Mouse (Mus musculus): ENCODE measurements around the gene Hipk2. TPM values are rescaled to one million over a fixed set of nuclear protein-coding genes. Genes with fewer than 3 reads are reported as not detected.

The Hipk2 gene
- polyA plus RNA-seq, 1 experiment from 2014 or later = 25.8 TPM

- WGBS = 86% methylated on average over 1 of the region's 1 CpGs
- DNase-seq (ENCODE audit: low spot score, missing footprints) (no peak), ATAC-seq (ENCODE audit: low FRiP score) (no peak)
- H3K4me1 ChIP-seq (ENCODE audit: control insufficient read depth, insufficient read depth, low read length) = no peaks in the 10 kb centered on the region
- H3K9ac ChIP-seq (ENCODE audit: low read length) = no peak overlapping the region
- H3K9me3 ChIP-seq (ENCODE audit: control insufficient read depth, low read length) = no peaks in the 10 kb centered on the region
- no peaks in the 10 kb centered on the region for H3K27me3 ChIP-seq (ENCODE audit: control insufficient read depth, insufficient read depth, low read length)
- no peak overlapping the region for H3K27ac ChIP-seq (ENCODE audit: low read depth, low read length)
- H3K4me2 ChIP-seq = no peak overlapping the region
- H3K4me3 ChIP-seq (ENCODE audit: low read depth, low read length) = no peak overlapping the region
- H3K36me3 ChIP-seq (ENCODE audit: control insufficient read depth, insufficient read depth, low read length) = no peaks in the 10 kb centered on the region
Observed at GRCm38 (mm10) chr6:38835217-38835616, 40.7 kb downstream of the Hipk2 start.

- no peak for DNase-seq (ENCODE audit: low spot score, missing footprints)
- Histone ChIP-seq H3K4me2 (no peak overlapping the region), H3K4me3 (ENCODE audit: low read depth, low read length) (no peak overlapping the region), H3K27me3 (ENCODE audit: control insufficient read depth, insufficient read depth, low read length) (no peaks in the 10 kb centered on the region), H3K9me3 (ENCODE audit: control insufficient read depth, low read length) (no peaks in the 10 kb centered on the region), H3K36me3 (ENCODE audit: control insufficient read depth, insufficient read depth, low read length) (no peaks in the 10 kb centered on the region), H3K27ac (ENCODE audit: low read depth, low read length) (no peak overlapping the region), H3K4me1 (ENCODE audit: control insufficient read depth, insufficient read depth, low read length) (no peaks in the 10 kb centered on the region), H3K9ac (ENCODE audit: low read length) (no peak overlapping the region)
- WGBS = 86% methylated on average over 2 of the region's 2 CpGs
- no peak for ATAC-seq (ENCODE audit: low FRiP score)
Observed at GRCm38 (mm10) chr6:38834727-38835126, 41.2 kb downstream of the Hipk2 start.

GRCm38 (mm10) chr6:38833721-38834120, 42.2 kb downstream of the Hipk2 start:
- Histone ChIP-seq H3K4me3 (ENCODE audit: low read depth, low read length) (no peak overlapping the region), H3K9me3 (ENCODE audit: control insufficient read depth, low read length) (no peaks in the 10 kb centered on the region), H3K9ac (ENCODE audit: low read length) (no peak overlapping the region), H3K36me3 (ENCODE audit: control insufficient read depth, insufficient read depth, low read length) (no peaks in the 10 kb centered on the region), H3K4me2 (no peak overlapping the region), H3K27ac (ENCODE audit: low read depth, low read length) (no peak overlapping the region), H3K27me3 (ENCODE audit: control insufficient read depth, insufficient read depth, low read length) (no peaks in the 10 kb centered on the region), H3K4me1 (ENCODE audit: control insufficient read depth, insufficient read depth, low read length) (no peaks in the 10 kb centered on the region; the same call in 1 of the 2 replicates)
- no peak for ATAC-seq (ENCODE audit: low FRiP score)
- 94% methylated on average over 3 of the region's 3 CpGs for WGBS
- no peak for DNase-seq (ENCODE audit: low spot score, missing footprints)

GRCm38 (mm10) chr6:38829452-38829851, 46.5 kb downstream of the Hipk2 start:
- Histone ChIP-seq H3K36me3 (ENCODE audit: control insufficient read depth, insufficient read depth, low read length) (no peaks in the 10 kb centered on the region), H3K4me1 (ENCODE audit: control insufficient read depth, insufficient read depth, low read length) (no peaks in the 10 kb centered on the region; the same call in 1 of the 2 replicates), H3K4me3 (ENCODE audit: low read depth, low read length) (no peak overlapping the region), H3K9me3 (ENCODE audit: control insufficient read depth, low read length) (no peaks in the 10 kb centered on the region), H3K4me2 (no peak overlapping the region), H3K9ac (ENCODE audit: low read length) (no peak overlapping the region), H3K27ac (ENCODE audit: low read depth, low read length) (no peak overlapping the region), H3K27me3 (ENCODE audit: control insufficient read depth, insufficient read depth, low read length) (no peaks in the 10 kb centered on the region)
- WGBS = 76% methylated on average over 3 of the region's 3 CpGs
- DNase-seq (ENCODE audit: low spot score, missing footprints) = no peak
- ATAC-seq (ENCODE audit: low FRiP score) = no peak

GRCm38 (mm10) chr6:38828211-38828610, 47.8 kb downstream of the Hipk2 start:
- Histone ChIP-seq H3K4me3 (ENCODE audit: low read depth, low read length) (no peak overlapping the region), H3K36me3 (ENCODE audit: control insufficient read depth, insufficient read depth, low read length) (no peaks in the 10 kb centered on the region), H3K9me3 (ENCODE audit: control insufficient read depth, low read length) (no peaks in the 10 kb centered on the region), H3K4me1 (ENCODE audit: control insufficient read depth, insufficient read depth, low read length) (no peaks in the 10 kb centered on the region; the same call in 1 of the 2 replicates), H3K4me2 (no peak overlapping the region), H3K27ac (ENCODE audit: low read depth, low read length) (no peak overlapping the region), H3K9ac (ENCODE audit: low read length) (no peak overlapping the region), H3K27me3 (ENCODE audit: control insufficient read depth, insufficient read depth, low read length) (no peaks in the 10 kb centered on the region)
- 92% methylated on average over 2 of the region's 2 CpGs for WGBS
- ATAC-seq (ENCODE audit: low FRiP score) (no peak), DNase-seq (ENCODE audit: low spot score, missing footprints) (no peak)

GRCm38 (mm10) chr6:38827435-38827834, 48.5 kb downstream of the Hipk2 start:
- Histone ChIP-seq H3K27ac (ENCODE audit: low read depth, low read length) (no peak overlapping the region), H3K36me3 (ENCODE audit: control insufficient read depth, insufficient read depth, low read length) (no peaks in the 10 kb centered on the region), H3K27me3 (ENCODE audit: control insufficient read depth, insufficient read depth, low read length) (no peaks in the 10 kb centered on the region), H3K4me3 (ENCODE audit: low read depth, low read length) (no peak overlapping the region), H3K9ac (ENCODE audit: low read length) (no peak overlapping the region), H3K4me1 (ENCODE audit: control insufficient read depth, insufficient read depth, low read length) (no peaks in the 10 kb centered on the region; the same call in 1 of the 2 replicates), H3K9me3 (ENCODE audit: control insufficient read depth, low read length) (no peaks in the 10 kb centered on the region), H3K4me2 (no peak overlapping the region)
- DNase-seq (ENCODE audit: low spot score, missing footprints) = no peak
- no peak for ATAC-seq (ENCODE audit: low FRiP score)
- WGBS = 84% methylated on average over 5 of the region's 5 CpGs

GRCm38 (mm10) chr6:38826857-38827256, 49.1 kb downstream of the Hipk2 start:
- H3K27me3 ChIP-seq (ENCODE audit: control insufficient read depth, insufficient read depth, low read length) = no peaks in the 10 kb centered on the region
- H3K9ac ChIP-seq (ENCODE audit: low read length) = no peak overlapping the region
- ATAC-seq (ENCODE audit: low FRiP score) (no peak), DNase-seq (ENCODE audit: low spot score, missing footprints) (no peak)
- 92% methylated on average over 3 of the region's 3 CpGs for WGBS
- no peak overlapping the region for H3K27ac ChIP-seq (ENCODE audit: low read depth, low read length)
- no peaks in the 10 kb centered on the region for H3K36me3 ChIP-seq (ENCODE audit: control insufficient read depth, insufficient read depth, low read length)
- no peaks in the 10 kb centered on the region for H3K9me3 ChIP-seq (ENCODE audit: control insufficient read depth, low read length)
- no peak overlapping the region for H3K4me2 ChIP-seq
- no peak overlapping the region for H3K4me3 ChIP-seq (ENCODE audit: low read depth, low read length)
- H3K4me1 ChIP-seq (ENCODE audit: control insufficient read depth, insufficient read depth, low read length) = no peaks in the 10 kb centered on the region; the same call in 1 of the 2 replicates

- H3K9me3 ChIP-seq (ENCODE audit: control insufficient read depth, low read length) = no peaks in the 10 kb centered on the region
- H3K4me3 ChIP-seq (ENCODE audit: low read depth, low read length) = no peak overlapping the region
- H3K36me3 ChIP-seq (ENCODE audit: control insufficient read depth, insufficient read depth, low read length) = no peaks in the 10 kb centered on the region
- H3K4me2 ChIP-seq = no peak overlapping the region
- H3K27me3 ChIP-seq (ENCODE audit: control insufficient read depth, insufficient read depth, low read length) = no peaks in the 10 kb centered on the region
- H3K27ac ChIP-seq (ENCODE audit: low read depth, low read length) = no peak overlapping the region
- no peak overlapping the region for H3K9ac ChIP-seq (ENCODE audit: low read length)
- no peak for ATAC-seq (ENCODE audit: low FRiP score)
- no peaks in the 10 kb centered on the region; the same call in 1 of the 2 replicates for H3K4me1 ChIP-seq (ENCODE audit: control insufficient read depth, insufficient read depth, low read length)
- no peak for DNase-seq (ENCODE audit: low spot score, missing footprints)
Observed at GRCm38 (mm10) chr6:38825886-38826285, 50.1 kb downstream of the Hipk2 start.

- no peak overlapping the region for H3K4me3 ChIP-seq (ENCODE audit: low read depth, low read length)
- no peak overlapping the region for H3K9ac ChIP-seq (ENCODE audit: low read length)
- H3K4me1 ChIP-seq (ENCODE audit: control insufficient read depth, insufficient read depth, low read length) = no peaks in the 10 kb centered on the region
- no peak overlapping the region for H3K4me2 ChIP-seq
- H3K27me3 ChIP-seq (ENCODE audit: control insufficient read depth, insufficient read depth, low read length) = no peaks in the 10 kb centered on the region
- H3K36me3 ChIP-seq (ENCODE audit: control insufficient read depth, insufficient read depth, low read length) = peaks cover 3% of the 10 kb centered on the region
- no peaks in the 10 kb centered on the region for H3K9me3 ChIP-seq (ENCODE audit: control insufficient read depth, low read length)
- DNase-seq (ENCODE audit: low spot score, missing footprints) (no peak), ATAC-seq (ENCODE audit: low FRiP score) (no peak)
- H3K27ac ChIP-seq (ENCODE audit: low read depth, low read length) = no peak overlapping the region
Observed at GRCm38 (mm10) chr6:38823827-38824226, 52.1 kb downstream of the Hipk2 start.

GRCm38 (mm10) chr6:38823164-38823563, 52.8 kb downstream of the Hipk2 start:
- H3K9ac ChIP-seq (ENCODE audit: low read length) = no peak overlapping the region
- H3K4me3 ChIP-seq (ENCODE audit: low read depth, low read length) = no peak overlapping the region
- ATAC-seq (ENCODE audit: low FRiP score) (no peak), DNase-seq (ENCODE audit: low spot score, missing footprints) (no peak)
- H3K36me3 ChIP-seq (ENCODE audit: control insufficient read depth, insufficient read depth, low read length) = peaks cover 9% of the 10 kb centered on the region
- no peak overlapping the region for H3K4me2 ChIP-seq
- no peaks in the 10 kb centered on the region for H3K27me3 ChIP-seq (ENCODE audit: control insufficient read depth, insufficient read depth, low read length)
- 86% methylated on average over 4 of the region's 4 CpGs for WGBS
- H3K27ac ChIP-seq (ENCODE audit: low read depth, low read length) = no peak overlapping the region
- H3K4me1 ChIP-seq (ENCODE audit: control insufficient read depth, insufficient read depth, low read length) = no peaks in the 10 kb centered on the region
- no peaks in the 10 kb centered on the region for H3K9me3 ChIP-seq (ENCODE audit: control insufficient read depth, low read length)
